Mouse (Mus musculus) thymus, postnatal 14 days (tissue): ENCODE results near the gene Rras2.

Experiments used
- DNase-seq: peaks from one replicate; pipeline ENCODE4 v3.0.0; 2021

The Rras2 gene

DNA sequence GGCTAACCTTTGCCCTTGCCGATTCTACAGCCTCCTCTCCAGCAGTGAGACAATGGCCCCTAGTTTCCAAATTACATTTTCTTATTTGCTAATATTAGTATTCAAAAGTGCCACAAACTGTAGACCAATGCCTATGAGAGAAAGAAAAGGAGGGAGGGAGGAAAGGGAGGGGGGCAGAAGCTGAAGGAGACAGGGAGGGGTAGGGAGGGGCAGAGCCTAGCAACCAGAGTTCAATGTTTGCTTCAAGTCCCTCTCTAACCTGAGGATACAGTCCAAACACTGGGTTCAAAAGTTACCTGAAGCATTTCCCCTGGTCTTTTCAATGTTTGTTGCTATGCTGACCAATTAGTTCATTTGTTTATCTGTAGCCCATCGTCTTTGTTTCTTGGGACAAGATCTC is 7.1 kb downstream of the Rras2 start:
- no peak for DNase-seq

DNA sequence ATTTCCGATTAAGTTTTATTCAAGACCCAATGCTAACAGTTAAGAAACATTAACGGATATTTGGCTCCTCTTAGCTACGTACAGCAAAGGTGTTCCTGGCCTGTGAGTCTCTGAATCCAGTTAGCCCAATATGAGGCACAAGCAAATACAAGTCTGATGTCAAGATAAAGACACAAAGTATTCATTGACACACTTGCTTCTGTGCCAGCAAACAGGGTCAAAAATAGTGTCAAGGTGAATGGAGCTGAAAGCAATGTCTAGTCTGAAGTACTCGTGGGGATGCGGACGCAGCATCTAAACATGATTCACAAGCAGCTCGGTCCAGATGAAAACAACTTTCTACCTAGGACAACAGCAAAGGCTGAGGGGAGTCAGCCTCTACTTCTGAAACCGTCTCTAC is 11.7 kb downstream of the Rras2 start:
- no peak for DNase-seq

DNA sequence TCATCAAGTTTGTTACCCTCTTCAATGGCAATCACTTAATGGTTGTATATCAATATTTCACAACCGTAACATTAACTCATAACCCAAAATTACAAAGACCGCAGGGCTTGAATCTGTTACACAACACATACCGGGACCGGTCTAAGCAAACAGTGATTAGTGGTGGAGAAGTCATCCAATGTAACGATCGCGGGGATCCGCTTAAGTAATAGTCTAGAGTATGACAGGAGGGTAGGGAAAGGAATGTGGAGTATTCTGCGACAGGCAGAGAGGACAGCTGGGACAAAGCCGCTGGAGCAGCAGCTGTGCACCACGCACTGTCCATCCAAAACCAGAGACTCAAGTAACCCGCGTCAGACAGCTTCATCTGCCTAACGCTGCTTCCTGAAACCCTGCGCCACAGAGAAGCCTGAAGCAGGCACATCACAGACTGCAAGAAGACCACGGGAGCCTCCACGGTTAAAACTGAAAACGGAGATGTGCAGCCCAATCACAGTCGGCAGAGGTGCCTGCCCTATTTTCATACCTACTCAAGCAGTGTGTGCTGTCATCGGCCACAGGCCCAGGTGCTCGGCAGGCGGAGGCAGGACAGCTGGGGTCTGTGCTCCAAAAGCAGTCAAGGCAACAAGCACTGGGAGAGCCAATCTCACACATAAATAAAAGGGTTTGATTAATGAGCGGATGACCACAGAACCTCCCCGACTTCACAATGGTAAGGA is 13.8 kb downstream of the Rras2 start:
- DNase-seq: peak; percentile 74

DNA sequence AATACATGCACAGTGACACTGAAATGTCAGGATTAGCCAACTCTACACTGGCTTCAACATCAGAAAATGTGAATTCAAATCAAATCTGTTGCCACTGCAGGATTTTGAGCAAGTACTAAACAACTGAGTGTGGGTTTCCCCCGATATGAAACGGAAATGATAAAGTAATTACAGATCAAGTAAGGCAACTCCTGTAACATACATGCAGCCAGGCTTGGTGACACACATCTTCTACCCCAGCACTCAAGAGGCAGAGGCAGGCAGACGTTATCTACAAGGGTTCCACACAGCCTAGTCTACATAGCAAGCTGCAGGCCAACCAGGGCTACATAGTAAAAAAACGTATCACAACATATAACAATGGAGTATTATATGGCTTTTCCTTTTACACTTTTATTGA is 14.4 kb downstream of the Rras2 start:
- no peak for DNase-seq

DNA sequence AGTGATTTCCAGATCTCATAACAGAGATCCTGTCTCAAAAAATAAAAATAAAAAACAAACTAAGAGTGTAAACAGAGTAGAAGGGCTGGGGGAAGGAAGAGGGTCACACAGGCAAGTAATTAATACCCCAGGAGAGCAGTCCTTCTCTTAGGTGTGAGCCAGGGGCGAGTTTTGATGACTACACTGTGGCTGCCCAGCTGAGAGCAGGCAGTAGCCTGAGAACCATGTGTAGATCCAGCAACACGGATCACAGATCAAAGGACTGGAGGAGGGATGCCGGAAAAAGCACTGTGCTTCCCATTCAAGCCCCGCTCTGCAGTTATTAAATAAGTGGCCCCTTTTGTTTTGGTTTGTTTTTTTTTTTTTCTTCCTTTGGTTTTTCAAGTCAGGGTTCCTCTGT is 15.0 kb downstream of the Rras2 start:
- no peak for DNase-seq

DNA sequence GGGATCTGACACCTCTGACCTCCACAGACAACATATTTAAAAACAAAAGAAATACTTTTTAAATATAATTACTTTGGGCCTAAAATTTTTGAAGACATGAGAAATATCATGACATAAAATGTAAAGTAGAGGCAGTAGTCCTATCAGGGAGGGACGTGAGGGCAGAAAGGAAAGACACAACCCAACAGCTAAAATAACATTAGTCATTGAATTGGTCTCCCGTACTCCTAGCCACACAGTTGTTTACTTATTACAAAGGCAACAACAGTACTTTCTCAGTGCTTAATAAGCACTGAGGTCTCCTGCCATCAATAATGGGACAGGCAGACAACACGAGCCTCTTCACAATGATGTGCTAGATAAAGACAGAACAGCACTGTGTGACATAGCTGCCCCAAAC is 16.2 kb downstream of the Rras2 start:
- no peak for DNase-seq

DNA sequence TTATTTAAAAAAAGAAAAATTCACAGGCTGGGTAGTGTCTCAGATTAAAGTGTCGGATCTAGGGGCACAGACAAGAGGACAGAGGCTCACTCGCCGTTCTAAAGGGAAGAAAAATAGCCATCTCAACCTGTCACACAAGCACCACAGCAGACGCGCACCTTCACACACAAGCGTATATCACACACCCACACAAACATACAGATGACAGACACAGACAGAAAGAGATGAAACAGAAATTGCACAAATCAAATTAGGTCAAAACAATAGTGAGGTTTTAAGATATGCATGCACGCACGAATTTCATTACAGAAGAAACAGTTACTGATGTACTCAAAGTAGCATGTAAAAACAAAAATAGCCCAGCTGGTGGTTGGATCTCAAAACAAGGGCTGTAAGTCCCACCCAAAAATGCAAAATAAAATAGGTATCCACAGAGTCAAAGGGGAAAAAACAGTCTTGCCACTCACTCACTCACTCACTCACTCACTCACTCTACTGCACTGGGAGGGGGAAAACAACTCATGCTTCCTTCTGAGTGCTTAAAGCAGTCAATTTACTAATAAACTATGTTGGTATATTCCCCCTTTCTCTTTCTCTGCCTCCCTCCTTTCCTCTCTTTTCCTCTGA is 23.9 kb downstream of the Rras2 start:
- no peak for DNase-seq

DNA sequence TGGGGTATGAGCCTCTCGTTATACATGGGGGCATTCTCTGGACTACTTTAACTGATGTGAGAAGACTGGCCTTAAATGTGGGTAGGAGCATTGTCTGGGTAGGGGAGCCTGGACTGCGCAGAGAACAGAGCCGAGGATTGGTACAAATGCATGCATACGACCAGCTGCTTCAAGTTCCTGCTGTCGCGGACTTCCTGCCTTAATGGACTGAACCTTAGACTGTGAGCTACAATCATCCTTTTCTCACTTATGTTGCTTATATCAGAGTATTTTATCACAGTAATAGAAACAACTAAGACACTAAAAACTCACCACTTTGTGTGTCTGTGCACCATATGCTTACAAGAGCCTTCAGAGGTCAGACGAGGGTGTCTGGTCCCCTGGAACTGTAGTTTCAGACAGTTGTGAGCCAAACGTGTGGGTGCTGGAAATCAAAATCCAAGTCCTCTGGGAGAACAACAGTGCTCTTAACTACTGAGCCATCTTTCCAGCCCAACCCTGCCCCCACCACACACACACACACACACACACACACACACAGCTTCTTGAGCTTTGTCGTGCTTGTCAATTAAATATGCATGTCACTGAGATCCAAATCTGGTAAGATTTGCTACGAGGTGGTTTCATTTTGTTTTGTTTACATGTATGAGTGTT is 26.6 kb downstream of the Rras2 start:
- no peak for DNase-seq

DNA sequence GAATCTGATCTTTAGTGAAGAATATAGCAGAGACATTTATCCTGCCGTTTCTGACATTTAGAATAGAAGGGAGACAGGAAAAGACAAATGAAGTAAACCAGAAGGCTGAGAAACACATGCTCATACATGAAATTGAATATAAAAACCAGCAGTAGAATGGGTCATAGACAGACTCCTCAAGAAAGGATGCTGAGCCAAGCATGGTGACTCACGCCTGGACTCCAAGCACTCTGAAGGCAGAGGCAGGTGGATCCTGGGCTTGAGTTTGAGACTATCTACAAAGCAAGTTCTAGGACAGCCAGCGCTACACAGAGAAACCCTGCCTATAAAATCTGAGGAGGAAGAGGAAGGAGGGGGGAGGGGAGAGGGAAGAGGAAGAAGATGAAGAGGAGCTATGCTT is 27.4 kb downstream of the Rras2 start:
- no peak for DNase-seq

DNA sequence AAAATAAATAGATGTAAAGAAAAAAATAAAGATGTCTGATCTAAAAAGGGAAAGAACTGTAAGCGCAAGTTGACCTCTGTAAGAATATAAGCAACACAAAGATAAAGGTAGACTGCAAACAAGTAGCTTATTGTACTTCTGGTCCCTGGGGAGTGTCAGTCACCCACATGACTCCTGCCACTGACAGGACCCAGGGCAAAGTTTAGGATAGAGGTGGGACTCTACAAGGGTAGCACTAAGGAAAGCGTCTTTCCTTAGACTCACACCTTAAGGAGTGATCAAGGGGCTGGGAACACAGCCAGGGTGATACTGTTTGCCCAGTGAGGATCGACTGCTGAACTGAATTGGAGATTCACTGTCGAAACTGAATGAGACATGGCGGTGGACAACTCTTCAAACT is 28.7 kb downstream of the Rras2 start:
- no peak for DNase-seq

DNA sequence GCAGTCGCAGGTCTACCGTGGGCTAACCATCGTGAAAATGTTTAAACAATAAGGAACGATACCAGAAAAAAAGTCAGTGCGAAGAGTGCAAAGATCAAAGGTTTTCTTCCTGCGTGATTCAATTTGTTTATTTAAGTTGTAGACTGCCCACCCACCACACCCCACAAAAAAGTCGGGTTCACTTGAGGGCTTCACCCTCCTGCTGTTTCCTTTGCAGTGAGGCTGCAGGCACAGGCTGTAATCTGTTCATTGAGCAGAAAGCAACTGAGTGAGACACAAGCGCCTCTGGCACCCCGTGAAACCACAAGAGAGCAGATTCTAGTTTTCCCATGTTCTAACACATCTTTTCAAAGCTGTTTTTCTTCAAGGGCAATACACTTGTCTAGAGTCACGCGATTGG is 29.6 kb downstream of the Rras2 start:
- DNase-seq: peak; percentile 65

DNA sequence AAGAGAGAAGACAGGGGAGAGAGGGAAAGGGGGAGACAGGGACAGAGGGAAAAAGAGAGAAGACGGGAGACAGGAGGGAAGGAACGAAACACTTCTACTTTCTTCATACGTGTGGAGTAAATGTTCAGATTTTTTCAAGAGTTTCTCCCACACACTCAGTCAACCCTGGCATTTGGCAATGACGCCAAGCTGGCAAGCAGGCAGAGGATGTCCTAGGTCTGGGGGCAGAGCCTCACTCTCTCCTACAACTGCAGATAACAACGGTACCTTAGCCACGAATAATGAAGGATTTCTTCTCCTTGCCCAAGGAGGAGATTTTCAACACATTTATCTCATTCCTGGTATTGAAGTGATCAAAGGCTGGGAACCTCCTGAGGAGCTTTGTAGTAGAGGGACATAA is 30.2 kb downstream of the Rras2 start:
- DNase-seq: no peak

DNA sequence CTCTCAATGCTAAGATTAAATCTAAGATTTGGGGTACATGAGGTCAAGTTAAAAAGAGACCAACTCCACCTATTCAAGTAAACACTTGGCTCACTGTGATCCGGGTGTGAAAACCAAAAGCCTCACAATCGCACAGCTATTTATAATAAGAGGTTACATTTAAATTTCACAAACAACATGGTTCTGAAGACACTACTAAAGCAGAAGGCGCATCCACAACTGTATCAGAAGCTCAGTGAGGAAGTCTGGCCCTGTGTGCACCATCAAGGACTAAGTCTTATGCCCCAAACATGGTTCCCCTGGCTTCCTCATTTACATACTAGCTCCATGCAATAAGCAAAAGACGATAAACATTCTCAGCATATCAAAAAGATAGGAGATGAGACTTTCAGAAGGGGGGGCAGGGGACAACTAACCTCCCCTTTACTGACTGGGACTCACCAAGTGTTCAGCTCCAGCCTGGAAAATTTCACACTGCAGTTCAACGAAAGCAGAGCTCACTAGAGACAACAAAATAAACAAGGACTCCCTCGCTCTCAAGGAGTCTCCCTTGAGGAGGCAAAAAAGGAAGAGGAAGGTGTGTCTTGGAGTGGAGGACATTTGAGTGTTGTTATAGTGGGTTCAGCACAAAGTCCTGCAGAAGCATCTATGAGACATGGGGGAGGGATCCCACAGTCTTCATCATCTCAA is 31.4 kb downstream of the Rras2 start:
- DNase-seq: no peak

DNA sequence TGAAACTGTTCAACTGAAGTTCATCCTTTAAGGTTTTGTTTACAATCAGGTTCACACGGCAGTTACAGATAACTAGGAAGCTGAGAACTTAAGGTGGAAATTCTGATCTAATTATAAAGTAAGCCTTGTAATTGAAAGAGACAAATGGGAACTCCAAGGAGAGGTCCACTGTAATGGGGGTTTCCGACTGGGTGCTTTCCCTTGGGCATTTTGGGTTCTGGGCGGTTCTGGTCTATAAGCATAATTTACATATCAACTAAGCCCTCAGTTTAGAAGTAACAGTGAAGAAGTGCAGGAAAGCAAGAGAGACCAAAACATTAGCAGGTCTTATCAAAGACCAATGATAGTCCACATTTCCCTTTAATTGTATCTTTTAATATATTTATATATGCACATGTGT is 33.8 kb downstream of the Rras2 start:
- DNase-seq: no peak

DNA sequence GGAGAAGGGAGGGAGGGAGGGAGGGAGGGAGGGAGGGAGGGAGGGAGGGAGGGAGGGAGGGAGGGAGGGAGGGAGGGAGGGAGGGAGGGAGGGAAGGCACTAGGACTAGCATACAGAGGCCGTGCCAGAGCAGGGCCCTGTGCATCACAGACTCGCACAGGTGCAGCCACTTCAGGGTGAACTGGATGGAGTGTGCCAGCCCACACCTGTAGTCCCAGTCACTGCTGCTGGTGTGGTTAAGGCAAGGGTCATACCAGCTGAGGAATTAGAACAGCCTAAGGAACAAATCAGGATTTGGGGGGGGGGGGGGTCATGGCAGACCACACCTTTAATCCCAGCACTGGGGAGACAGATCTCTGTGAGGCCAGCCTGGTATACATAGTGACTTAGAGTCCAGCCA is 34.5 kb downstream of the Rras2 start:
- DNase-seq: no peak

DNA sequence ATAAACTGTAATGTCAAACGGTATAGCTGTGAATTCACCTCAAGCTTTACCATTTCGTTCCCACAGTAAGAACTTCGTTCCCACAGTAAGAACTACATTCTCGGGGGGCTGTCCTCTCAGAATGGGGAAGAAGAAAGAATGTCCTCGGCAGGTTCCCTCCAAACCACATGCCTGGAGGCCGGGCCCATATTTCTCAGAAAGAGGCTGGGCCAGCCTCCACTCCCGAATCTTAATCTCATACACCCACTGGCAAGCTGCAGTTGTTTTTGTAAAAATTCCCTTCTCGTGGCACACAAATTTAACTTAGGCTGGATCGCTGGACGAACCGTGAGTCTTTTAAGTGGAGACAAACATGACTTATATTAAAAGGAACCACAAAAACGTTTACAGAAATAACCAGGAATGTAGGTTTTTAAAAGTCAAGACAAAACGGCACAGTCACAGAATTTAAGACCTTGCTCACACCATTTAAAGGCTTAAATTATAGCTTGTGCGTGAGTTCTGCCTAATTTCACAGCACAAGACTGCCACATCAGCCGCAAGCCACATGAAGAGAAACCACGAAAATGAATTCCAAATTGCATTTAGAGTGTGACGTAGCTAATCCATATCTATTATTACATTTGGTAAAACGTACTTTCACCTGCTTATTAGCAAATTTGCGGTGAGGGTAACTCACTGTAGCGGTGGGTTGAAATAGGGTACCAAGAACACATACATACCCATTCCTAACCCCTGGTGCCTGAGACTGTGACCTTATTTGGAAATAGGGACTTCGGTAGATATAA is 35.8 kb downstream of the Rras2 start:
- DNase-seq: no peak

DNA sequence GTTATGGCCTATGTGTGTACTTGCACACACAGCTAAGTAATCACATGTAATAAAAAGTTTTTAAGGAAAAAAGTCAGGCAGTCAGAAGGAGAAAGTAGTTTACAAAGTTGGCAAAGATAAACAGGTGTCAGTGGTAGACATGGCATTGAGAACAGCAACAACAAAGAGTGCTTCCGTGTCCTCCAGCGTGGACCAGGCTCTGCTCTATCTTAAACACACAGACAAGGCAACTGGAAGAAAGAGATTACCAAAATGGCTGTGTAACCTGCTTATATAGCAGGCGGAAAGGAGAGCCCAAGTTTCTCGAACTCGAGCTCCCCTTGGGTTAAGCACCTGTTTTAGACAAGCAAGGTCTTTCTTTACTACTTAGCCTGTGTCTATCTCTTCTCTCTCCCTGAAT is 37.3 kb downstream of the Rras2 start:
- no peak for DNase-seq

DNA sequence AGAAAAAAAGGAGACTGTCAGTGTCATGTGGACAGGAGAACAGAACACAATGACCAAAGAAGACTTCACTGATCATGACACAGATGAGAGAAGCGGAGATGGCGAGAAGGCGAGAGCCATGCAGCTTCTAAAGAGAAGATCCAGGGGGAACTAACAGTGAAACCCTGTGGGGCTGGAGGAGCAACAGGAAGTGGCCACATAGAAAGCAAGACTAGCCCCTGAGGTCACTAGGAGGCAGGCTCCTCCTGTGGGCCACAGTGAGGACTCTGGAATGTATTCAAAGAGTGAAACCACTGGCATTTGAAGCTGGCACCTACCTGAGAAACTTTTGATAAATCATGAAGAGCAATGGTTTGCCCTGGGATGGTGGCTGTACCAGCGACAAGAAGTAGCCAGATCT is 38.2 kb downstream of the Rras2 start:
- no peak for DNase-seq

DNA sequence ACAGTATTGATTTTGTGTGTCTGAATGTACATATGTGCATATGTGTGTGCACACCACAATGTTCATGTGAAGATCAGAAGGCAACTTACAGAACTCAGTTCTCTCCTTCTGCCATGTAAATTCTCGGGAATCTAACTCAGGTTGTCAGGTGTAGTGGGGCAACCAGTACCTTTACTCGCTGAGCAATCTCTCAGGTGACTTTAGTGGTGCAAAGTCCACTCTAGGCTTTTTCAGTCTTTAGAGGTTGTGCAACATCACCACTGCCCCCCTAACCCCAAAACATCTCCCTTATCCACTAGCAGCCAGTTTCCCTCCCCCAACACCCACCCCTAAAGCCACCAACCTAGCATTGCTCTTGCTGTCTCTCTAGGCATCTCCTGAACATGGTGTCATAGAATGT is 43.0 kb downstream of the Rras2 start:
- DNase-seq: no peak

DNA sequence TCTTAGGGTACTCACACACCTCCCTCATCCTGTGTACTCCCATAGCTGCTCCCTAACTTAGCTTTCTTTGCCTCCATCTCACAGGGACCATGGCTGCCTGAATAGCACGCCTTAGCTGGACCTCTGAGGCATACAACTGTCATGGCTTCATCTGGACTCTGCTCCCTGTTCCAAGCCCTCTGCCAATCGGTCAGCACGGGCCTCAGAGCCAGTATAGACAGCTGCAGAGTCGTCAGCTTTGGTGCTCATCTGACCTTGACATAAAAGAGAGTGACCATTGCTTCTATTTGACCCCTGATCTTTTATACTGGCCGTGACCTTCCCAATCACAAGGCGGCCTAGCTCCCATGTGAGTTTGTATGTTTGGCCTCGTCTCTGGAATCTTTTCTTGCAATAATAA is 43.4 kb downstream of the Rras2 start:
- no peak for DNase-seq

DNA sequence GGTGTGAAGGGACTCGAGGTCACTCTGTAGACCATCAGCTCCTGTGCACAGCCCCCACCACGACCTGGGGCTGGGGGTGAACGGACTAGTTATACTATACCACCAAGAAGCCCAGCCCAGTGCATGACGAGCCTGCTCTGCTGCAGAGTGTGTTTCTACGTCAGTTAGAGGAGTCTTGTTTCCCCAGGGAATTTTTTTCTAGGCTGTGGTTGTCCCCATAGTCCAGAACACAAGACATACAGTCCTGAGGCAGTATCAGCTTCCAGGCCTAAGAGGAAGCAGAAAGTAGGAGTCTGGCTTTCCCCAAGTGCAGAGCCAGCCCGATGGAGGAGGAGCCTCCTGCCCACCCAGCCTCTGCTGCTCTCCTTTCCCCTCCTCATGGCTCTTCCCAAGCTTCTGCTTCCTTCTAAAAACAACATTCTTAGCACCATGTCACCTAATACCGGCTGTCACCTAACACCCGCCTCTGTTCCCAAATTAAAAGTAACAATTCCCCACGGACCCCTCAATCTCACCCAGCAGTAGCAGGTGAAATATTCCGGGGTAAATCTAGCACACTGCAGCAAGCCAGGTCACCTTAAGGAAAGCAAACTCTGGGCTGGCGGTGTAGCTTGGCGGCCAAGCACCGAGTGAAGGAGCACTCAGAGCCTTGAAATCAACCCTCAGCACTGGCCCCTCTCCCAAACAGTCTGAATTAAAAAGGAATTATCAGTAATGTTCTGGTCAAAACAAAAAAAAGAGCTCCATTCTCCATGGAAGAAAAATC is 45.5 kb downstream of the Rras2 start:
- DNase-seq: no peak

DNA sequence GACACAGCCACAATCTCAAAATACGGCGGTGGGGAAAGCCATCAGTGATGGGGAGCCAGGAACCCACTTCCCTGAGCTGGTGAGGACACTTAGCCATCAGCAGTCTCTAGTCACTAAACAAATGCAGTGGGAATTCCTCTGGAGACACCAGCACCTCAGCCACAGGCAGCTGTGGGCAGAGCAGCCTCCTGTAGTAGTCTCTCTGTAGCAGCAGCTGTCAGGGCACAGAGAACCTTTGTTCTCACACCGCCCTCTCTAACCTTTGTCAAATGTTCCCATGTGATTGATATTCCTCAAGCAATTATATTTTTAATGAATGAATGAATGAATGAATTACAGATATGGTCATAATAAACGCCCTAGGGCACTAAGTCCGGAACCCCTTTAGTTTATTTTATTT is 46.2 kb downstream of the Rras2 start:
- no peak for DNase-seq
